Mouse (Mus musculus): ENCODE measurements around the gene Vti1a.

Gene Vti1a

GRCm38 (mm10) chr19:55315452-55316108 is 515 bp upstream of the Vti1a start, which contains the start of gene Zdhhc6:
Gene Zdhhc6 (minus strand): TSS chr19:55316032.
- peak; percentile 83 to 87 for DNase-seq (ENCODE audit: low spot score in 2 of 2)

GRCm38 (mm10) chr19:55316901-55317300 is 806 bp downstream of the Vti1a start:
- no peak for DNase-seq (ENCODE audit: low spot score in 2 of 2)

GRCm38 (mm10) chr19:55319036-55319435 is 2.9 kb downstream of the Vti1a start:
- DNase-seq (ENCODE audit: low spot score in 2 of 2) = no peak

GRCm38 (mm10) chr19:55319521-55319920 is 3.4 kb downstream of the Vti1a start:
- no peak for DNase-seq (ENCODE audit: low spot score in 2 of 2)

- no peak for DNase-seq (ENCODE audit: low spot score in 2 of 2)
Observed at GRCm38 (mm10) chr19:55322604-55323003, 6.5 kb downstream of the Vti1a start.

GRCm38 (mm10) chr19:55327510-55327909 is 11.4 kb downstream of the Vti1a start:
- peak in 1 of 2 experiments; percentile 19 for DNase-seq (ENCODE audit: low spot score in 2 of 2)

- DNase-seq (ENCODE audit: low spot score in 2 of 2) = no peak
Observed at GRCm38 (mm10) chr19:55331776-55332175, 15.7 kb downstream of the Vti1a start.

- DNase-seq (ENCODE audit: low spot score in 2 of 2) = peak; percentile 76 to 85
Observed at GRCm38 (mm10) chr19:55332641-55333268, 16.7 kb downstream of the Vti1a start.

GRCm38 (mm10) chr19:55335881-55336280 is 19.8 kb downstream of the Vti1a start:
- DNase-seq (ENCODE audit: low spot score in 2 of 2) = no peak

GRCm38 (mm10) chr19:55336441-55336840 is 20.3 kb downstream of the Vti1a start:
- no peak for DNase-seq (ENCODE audit: low spot score in 2 of 2)

GRCm38 (mm10) chr19:55337066-55337465 is 21.0 kb downstream of the Vti1a start:
- no peak for DNase-seq (ENCODE audit: low spot score in 2 of 2)

GRCm38 (mm10) chr19:55337664-55338063 is 21.6 kb downstream of the Vti1a start:
- peak in 1 of 2 experiments; percentile 52 for DNase-seq (ENCODE audit: low spot score in 2 of 2)

GRCm38 (mm10) chr19:55340521-55340920 is 24.4 kb downstream of the Vti1a start:
- DNase-seq (ENCODE audit: low spot score in 2 of 2) = no peak

GRCm38 (mm10) chr19:55341377-55341776 is 25.3 kb downstream of the Vti1a start:
- no peak for DNase-seq (ENCODE audit: low spot score in 2 of 2)

- no peak for DNase-seq (ENCODE audit: low spot score in 2 of 2)
Observed at GRCm38 (mm10) chr19:55342423-55342822, 26.3 kb downstream of the Vti1a start.

GRCm38 (mm10) chr19:55343274-55343673 is 27.2 kb downstream of the Vti1a start:
- no peak for DNase-seq (ENCODE audit: low spot score in 2 of 2)

- DNase-seq (ENCODE audit: low spot score in 2 of 2) = no peak
Observed at GRCm38 (mm10) chr19:55348187-55348586, 32.1 kb downstream of the Vti1a start.

- DNase-seq (ENCODE audit: low spot score in 2 of 2) = no peak
Observed at GRCm38 (mm10) chr19:55350673-55351378, 34.7 kb downstream of the Vti1a start.

GRCm38 (mm10) chr19:55362606-55363005 is 46.5 kb downstream of the Vti1a start:
- peak; percentile 63 to 66 for DNase-seq (ENCODE audit: low spot score in 2 of 2)

GRCm38 (mm10) chr19:55369691-55370090 is 53.6 kb downstream of the Vti1a start:
- DNase-seq (ENCODE audit: low spot score in 2 of 2) = no peak

GRCm38 (mm10) chr19:55376331-55376730 is 60.2 kb downstream of the Vti1a start:
- no peak for DNase-seq (ENCODE audit: low spot score in 2 of 2)

GRCm38 (mm10) chr19:55377465-55377864 is 61.4 kb downstream of the Vti1a start:
- no peak for DNase-seq (ENCODE audit: low spot score in 2 of 2)

- DNase-seq (ENCODE audit: low spot score in 2 of 2) = no peak
Observed at GRCm38 (mm10) chr19:55378884-55379283, 62.8 kb downstream of the Vti1a start.
